Mouse (Mus musculus) heart, postnatal 0 days (tissue): ENCODE measurements around the gene Slc52a3.

ENCODE experiments used
- CTCF ChIP-seq: IDR thresholded peaks from 2 replicates; pipeline ENCODE4 v1.5.1; 2016; ENCODE audit warnings: antibody characterized with exemption, control low read depth, low read depth
- EP300 ChIP-seq: IDR thresholded peaks from 2 replicates; pipeline ENCODE4 v1.6.1; 2016; ENCODE audit warnings: antibody characterized with exemption, low read depth

DNA sequence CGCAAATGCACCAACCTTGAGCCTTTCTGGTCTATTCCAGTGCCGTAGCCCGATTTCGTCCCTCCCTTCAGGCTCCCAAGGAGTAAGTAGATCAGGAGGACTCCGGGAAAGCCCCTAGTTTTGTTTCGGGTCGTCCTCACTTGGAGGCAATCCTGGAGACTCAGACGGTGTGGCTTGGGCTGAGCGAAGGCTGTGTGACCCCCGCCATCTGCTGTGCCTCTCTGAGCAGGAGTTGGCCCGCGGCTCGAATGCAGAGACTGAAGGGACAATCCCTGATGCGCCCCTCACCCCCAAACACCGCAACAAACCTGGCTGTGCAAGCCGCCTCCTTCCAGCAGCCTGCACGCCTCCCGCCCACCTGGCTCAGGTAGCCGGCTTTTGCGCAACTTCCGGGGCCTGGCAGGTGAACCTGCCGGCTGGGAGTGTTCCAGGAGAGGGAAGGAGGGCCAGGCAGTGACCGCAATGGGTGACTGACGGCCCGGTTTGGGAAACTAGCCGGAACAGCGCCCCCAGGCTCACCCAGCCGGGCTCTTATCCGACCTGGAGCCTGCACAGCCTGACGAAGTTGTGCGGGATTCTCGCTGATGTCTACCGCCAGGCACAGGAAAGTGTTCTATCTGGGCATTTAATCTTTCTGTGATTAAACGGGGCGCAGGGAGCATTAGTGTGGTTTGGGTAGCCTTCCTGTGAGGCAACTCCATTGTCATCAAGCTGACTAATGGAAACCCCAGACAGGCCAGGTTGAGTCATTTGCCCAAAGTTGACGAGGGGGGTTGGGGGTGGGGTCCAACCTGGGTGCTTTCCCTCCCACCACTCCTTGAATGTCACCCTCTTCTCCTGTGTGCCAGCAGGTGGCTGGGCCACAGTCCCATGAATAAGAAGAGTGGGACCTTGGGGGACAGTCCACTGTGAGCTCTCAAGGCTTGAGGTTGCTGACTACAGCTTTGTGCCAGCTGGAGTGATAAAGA lies 22.4 kb upstream of the Slc52a3 start:
- TF ChIP-seq CTCF = no peak
- TF ChIP-seq EP300 = no peak
